Mouse (Mus musculus) MEL-GATA-1-ER (cell line): ENCODE measurements around the gene Smim14.
"Not testable (repeated sequence)": the region's sequence is repeated elsewhere in the genome, so short reads cannot be mapped to it uniquely, and the experiment has no call there.

Experiments
- DNase-seq: peaks from one replicate; pipeline ENCODE4 v3.0.0-alpha.2; 2012; ENCODE audit warnings: low read depth; ENCODE audit errors: extremely low read depth

Gene Smim14

GRCm38 (mm10) chr5:65536751-65537419 is at the start of gene Smim14, which contains the start of gene Ube2k:
TSS of gene Smim14 (minus strand) at chr5:65537184.
TSS of gene Ube2k (plus strand) at chr5:65537233.
- peak; percentile 62 for DNase-seq

GRCm38 (mm10) chr5:65586291-65586690 is 49.3 kb upstream of the Smim14 start:
- no peak for DNase-seq

DNA sequence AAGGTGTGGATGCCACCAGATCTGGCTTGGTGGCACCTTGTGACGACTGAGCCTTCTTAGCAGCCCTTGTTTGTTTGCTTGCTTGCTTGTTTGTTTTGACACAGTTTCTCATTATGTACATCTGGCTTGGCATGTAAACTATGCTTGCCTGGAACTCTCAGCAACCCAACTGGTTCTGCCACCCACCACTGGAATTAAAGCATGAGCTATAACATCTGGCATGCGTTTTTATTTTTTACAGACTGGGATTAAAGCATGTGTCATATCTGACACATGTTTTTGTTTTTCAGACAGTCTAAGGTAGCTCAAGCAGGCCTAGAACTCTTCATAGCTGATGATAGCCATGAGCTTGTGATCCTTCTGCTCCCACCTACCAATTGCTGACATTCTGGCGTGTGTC is 41.6 kb upstream of the Smim14 start:
- no peak for DNase-seq

DNA sequence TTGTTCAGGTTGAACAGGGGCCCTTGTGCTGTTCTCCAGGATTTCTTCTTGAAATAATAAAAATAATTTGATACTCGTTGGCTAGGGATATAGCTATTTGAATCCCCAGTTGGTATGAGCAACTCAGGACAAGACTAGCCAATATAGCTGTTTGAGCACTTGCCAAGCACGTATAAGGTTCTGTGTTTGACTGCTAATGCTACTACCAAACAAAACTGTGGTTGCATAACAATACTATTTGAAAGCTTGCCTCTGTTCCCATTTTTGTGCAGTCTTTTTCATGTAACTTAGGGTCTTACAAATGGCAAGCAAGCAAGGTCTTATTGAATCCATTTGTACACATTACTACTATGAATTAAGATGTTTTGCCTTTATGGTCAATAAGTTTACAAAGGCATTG is 38.9 kb upstream of the Smim14 start:
- no peak for DNase-seq

- no peak for DNase-seq
Observed at GRCm38 (mm10) chr5:65574876-65575275, 37.9 kb upstream of the Smim14 start.

DNA sequence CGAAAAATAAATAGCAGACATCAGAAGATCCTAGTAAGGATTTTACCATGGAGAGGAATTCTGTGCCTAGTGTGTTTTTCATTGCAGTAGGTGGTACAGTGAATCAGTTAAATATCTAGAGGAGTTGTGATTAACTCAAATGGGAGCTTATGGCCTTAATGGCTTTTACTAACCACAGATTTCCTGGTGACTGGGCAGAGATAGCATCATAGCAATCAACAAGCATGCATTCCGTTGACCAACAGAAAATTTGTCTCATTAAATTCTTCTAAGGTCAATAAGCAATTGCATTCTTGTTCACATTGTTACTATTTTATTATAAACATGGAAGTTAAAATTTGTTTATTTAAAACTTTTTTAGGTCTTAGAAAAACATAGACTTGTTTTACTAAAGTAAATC is 28.5 kb upstream of the Smim14 start:
- no peak for DNase-seq

DNA sequence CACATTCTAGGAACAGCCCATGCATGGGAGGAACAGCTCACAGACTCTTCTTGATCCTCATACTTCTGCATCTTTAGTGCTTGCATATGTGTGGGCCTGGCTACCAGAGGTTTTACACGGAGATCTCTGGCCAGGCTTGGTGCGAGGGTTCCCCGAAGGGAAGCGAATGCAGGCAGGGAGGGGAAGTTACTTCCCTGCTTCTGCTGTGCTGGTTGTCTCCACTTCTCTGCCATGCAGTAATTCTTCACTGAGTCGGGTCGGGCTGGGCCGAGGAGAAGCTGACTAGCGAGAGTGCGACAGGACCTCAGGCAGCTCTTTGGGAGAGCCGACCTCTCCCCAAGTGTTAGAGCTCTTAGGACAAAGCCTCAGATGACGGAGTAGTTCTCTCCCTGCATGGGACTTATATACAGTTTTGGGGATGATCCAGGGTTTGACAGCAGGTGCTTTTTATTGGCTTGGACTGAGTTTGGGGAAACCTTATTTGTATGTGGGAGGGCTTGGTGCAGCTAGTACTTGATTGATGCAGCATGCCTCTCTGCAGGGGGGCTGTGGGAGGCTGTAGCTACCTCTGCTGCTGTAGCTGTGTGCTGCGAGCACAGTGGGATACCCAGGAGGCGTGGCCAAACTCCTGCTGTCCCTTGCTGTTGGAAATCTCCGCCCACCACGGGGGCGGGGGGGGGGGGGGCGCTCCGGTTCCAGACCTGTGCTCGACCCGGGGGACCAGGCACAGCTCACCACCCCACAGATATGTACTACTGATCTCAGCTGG is 24.3 kb upstream of the Smim14 start:
- no peak for DNase-seq

GRCm38 (mm10) chr5:65557109-65557508 is 20.1 kb upstream of the Smim14 start:
- peak; percentile 26 for DNase-seq

- DNase-seq, result no peak
Observed at GRCm38 (mm10) chr5:65549677-65550076, 12.7 kb upstream of the Smim14 start.

GRCm38 (mm10) chr5:65544616-65545015 is 7.6 kb upstream of the Smim14 start:
- no peak for DNase-seq

GRCm38 (mm10) chr5:65543491-65543890 is 6.5 kb upstream of the Smim14 start:
- no peak for DNase-seq

GRCm38 (mm10) chr5:65541889-65542288 is 4.9 kb upstream of the Smim14 start:
- DNase-seq, result no peak

DNA sequence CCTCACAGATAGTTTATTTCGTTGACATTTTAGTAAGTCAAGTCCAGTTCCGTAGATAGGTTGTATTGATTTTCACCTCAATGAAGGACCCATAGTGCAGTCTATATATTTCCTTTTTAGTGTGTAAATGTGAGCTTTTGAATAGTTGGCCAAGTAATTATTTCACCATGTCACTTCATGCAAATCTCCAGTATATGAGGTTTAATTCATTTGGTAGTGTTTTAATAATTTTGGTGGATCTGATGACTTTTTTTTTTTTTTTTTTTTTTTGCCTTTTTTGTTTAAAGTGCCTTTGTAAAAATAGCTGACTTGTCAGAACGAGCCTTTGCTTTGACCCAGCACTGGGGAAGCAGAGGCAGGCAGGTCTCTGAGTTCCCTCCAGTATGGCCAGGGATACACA is 2.8 kb upstream of the Smim14 start:
- DNase-seq, result no peak

DNA sequence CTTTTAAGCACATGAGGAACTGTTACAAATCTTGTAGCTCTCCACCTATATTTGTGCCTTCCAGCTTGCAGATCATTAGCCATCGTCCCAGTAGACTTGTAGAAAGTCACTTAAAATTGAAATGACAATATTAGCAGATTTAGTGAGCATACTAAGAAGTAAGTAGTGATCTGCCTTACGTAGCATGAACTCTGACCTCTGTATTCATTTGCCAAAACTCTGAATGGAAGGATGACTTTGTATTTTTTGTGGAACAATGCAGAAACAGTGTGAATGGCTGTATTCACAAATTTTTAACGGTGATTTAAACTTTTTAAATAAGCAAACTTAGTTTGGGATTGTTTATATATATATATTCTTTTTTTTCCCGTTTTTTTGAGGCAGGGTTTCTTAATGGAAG is 1.8 kb upstream of the Smim14 start:
- DNase-seq, result peak; percentile 23

GRCm38 (mm10) chr5:65538121-65538520 is 1.1 kb upstream of the Smim14 start:
- peak; percentile 27 for DNase-seq

GRCm38 (mm10) chr5:65537420-65538071 is 562 bp upstream of the Smim14 start:
- peak; percentile 23 for DNase-seq

GRCm38 (mm10) chr5:65536068-65536465 is 917 bp downstream of the Smim14 start:
- DNase-seq, result not testable (repeated sequence)

DNA sequence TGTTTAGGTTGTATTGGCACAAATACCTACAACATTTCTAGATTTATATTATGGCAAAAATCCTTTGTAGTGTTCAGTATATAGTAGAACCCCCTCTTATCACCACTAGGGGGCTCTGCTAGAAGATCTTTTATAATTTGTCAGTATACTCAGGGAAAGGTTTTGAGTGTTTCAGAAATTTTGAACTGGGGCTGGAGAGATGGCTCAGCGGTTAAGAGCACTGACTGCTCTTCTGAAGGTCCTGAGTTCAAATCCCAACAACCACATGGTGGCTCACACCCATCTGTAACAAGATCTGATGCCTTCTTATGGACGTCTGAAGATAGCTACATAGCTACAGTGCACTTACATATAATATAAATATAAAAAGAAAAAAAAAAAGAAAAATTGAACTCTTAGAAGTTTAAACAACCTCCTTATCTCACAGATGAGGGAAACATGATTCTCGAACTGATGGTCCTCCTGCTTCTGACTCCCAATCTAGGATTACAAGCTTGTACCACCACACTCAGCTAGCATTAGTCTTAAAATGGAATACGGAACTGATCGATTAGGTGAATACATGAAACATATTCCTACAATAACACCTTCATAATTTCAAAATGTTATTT is 1.4 kb downstream of the Smim14 start:
- DNase-seq, result peak; percentile 82

DNA sequence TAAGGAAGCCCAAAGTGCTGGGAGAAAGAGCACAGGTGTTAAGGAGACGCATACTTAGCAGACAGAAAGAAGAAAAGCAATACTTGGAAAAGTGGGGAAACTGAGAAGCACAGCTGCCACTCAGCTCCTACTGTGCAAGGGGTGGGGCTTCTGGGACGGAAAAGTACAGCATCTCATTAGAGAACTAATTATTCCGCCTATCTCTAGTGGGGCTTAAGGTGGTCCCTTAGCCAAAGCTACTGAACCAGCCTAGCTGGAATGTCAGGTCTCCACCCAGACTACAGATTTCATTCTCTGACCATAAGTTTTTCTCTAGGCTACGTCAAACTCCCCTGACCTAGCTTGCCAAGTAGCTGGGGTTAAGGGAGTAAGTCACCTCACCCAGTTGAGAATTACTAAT is 2.5 kb downstream of the Smim14 start:
- DNase-seq, result no peak

GRCm38 (mm10) chr5:65531283-65531682 is 5.7 kb downstream of the Smim14 start:
- no peak for DNase-seq

DNA sequence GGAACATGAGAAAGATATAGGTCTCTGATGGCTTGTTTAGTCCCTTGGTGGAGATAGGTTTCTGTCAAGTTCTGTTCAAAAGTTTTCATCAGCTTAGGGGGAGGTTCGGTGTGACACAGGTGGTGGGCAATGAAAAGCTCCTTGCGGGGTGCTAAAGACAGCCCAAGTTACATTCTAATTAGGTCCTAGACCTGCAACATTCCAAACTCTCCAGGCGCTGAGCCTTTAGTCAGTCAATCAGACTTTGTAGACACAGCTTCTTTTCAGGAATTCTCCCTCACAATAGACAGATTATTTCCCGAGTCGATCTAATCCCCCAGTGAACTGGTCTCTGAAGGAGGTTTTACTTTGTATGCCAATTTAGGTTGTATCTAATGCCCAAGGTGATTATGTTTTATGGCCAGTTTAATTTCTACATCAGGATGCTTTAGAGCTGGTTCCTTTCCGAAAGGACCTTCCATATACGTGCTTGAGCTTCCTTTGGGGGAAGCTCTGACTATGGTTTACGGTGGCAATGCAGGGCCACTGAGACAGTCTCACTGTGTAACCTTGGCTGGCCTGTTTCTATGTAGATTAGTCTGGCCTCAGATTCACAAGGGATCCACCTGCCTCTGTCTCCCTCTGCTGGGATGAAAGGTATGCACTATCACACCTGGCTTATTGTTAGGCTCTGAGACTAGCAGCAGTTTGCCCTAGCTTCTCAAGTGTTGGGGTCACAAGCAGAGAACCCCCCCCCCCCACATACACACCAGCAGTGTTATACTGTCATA is 11.1 kb downstream of the Smim14 start:
- no peak for DNase-seq
